Mouse (Mus musculus) kidney, postnatal 14 days (tissue): ENCODE measurements around the gene Dhx16.
A peak's percentile ranks its signal among the peaks of the same experiment; 100 is the strongest.
"Not testable (repeated sequence)": the region's sequence is repeated elsewhere in the genome, so short reads cannot be mapped to it uniquely, and the experiment has no call there.

ENCODE experiments used
- DNase-seq: peaks from one replicate; pipeline ENCODE4 v3.0.0; 2022; ENCODE audit warnings: mixed read lengths

Dhx16 gene

GRCm38 (mm10) chr17:35879245-35880057 lies at the start of gene Dhx16:
TSS of gene Dhx16 (plus strand) at chr17:35879819.
- peak; percentile 95 for DNase-seq

- no peak for DNase-seq
Measured at GRCm38 (mm10) chr17:35832400-35833238, 47.0 kb upstream of the Dhx16 start.

- no peak for DNase-seq
Measured at GRCm38 (mm10) chr17:35833239-35833751, 46.3 kb upstream of the Dhx16 start.

GRCm38 (mm10) chr17:35833894-35834293 lies 45.7 kb upstream of the Dhx16 start:
- DNase-seq = no peak

- no peak for DNase-seq
Measured at GRCm38 (mm10) chr17:35834696-35835422, 44.8 kb upstream of the Dhx16 start.

- peak; percentile 43 for DNase-seq
Measured at GRCm38 (mm10) chr17:35835424-35836140, 44.0 kb upstream of the Dhx16 start.

GRCm38 (mm10) chr17:35836178-35836965 lies 43.2 kb upstream of the Dhx16 start:
- DNase-seq = peak; percentile 93

GRCm38 (mm10) chr17:35836991-35837422 lies 42.6 kb upstream of the Dhx16 start:
- DNase-seq = peak; percentile 92

- DNase-seq = peak; percentile 61
Measured at GRCm38 (mm10) chr17:35837487-35837886, 42.1 kb upstream of the Dhx16 start.

- peak; percentile 98 for DNase-seq
Measured at GRCm38 (mm10) chr17:35838122-35838544, 41.5 kb upstream of the Dhx16 start, which contains the start of gene Tubb5. TSS of gene Tubb5 (minus strand) at chr17:35838306.

- DNase-seq = no peak
Measured at GRCm38 (mm10) chr17:35838570-35838969, 41.0 kb upstream of the Dhx16 start.

- not testable (repeated sequence) for DNase-seq
Measured at GRCm38 (mm10) chr17:35839002-35839401, 40.6 kb upstream of the Dhx16 start.

GRCm38 (mm10) chr17:35840561-35840960 lies 39.1 kb upstream of the Dhx16 start:
- no peak for DNase-seq

GRCm38 (mm10) chr17:35841076-35841950 lies 38.3 kb upstream of the Dhx16 start, which contains the start of gene Mdc1:
TSS of gene Mdc1 (plus strand) at chr17:35841515.
- peak; percentile 100 for DNase-seq

GRCm38 (mm10) chr17:35842006-35842405 lies 37.6 kb upstream of the Dhx16 start:
- no peak for DNase-seq

- no peak for DNase-seq
Measured at GRCm38 (mm10) chr17:35843514-35843913, 36.1 kb upstream of the Dhx16 start.

GRCm38 (mm10) chr17:35848112-35848511 lies 31.5 kb upstream of the Dhx16 start:
- DNase-seq = peak; percentile 49

GRCm38 (mm10) chr17:35850974-35851373 lies 28.6 kb upstream of the Dhx16 start:
- no peak for DNase-seq

- DNase-seq = no peak
Measured at GRCm38 (mm10) chr17:35859371-35859770, 20.2 kb upstream of the Dhx16 start.

- DNase-seq = no peak
Measured at GRCm38 (mm10) chr17:35859835-35860234, 19.8 kb upstream of the Dhx16 start.
